Mouse (Mus musculus): ENCODE data around the gene 1700067K01Rik.

The 1700067K01Rik gene

GRCm38 (mm10) chr8:84001281-84002000 is at the start of gene 1700067K01Rik:
1700067K01Rik (plus strand) TSS chr8:84001502.
- no peak for DNase-seq (ENCODE audit: low spot score)

GRCm38 (mm10) chr8:83954749-83955105 is 46.6 kb upstream of the 1700067K01Rik start:
- no peak for DNase-seq (ENCODE audit: low spot score)

- DNase-seq (ENCODE audit: low spot score) = peak; percentile 97
Measured at GRCm38 (mm10) chr8:83955106-83955957, 46.0 kb upstream of the 1700067K01Rik start, which contains the start of the genes Gm10644 and Asf1b. Gm10644 (minus strand) TSS chr8:83955205. Asf1b (plus strand) TSS chr8:83955507.

GRCm38 (mm10) chr8:83955958-83956218 is 45.4 kb upstream of the 1700067K01Rik start:
- DNase-seq (ENCODE audit: low spot score) = no peak

- DNase-seq (ENCODE audit: low spot score) = no peak
Measured at GRCm38 (mm10) chr8:83956789-83957188, 44.5 kb upstream of the 1700067K01Rik start.

- DNase-seq (ENCODE audit: low spot score) = no peak
Measured at GRCm38 (mm10) chr8:83964015-83964765, 37.1 kb upstream of the 1700067K01Rik start.

- DNase-seq (ENCODE audit: low spot score) = no peak
Measured at GRCm38 (mm10) chr8:83967701-83968100, 33.6 kb upstream of the 1700067K01Rik start.

- no peak for DNase-seq (ENCODE audit: low spot score)
Measured at GRCm38 (mm10) chr8:83971121-83971520, 30.2 kb upstream of the 1700067K01Rik start.

GRCm38 (mm10) chr8:83971661-83972060 is 29.6 kb upstream of the 1700067K01Rik start:
- DNase-seq (ENCODE audit: low spot score) = no peak

- DNase-seq (ENCODE audit: low spot score) = peak; percentile 98
Measured at GRCm38 (mm10) chr8:83972150-83973120, 28.9 kb upstream of the 1700067K01Rik start, which contains the start of gene Prkaca. Prkaca (plus strand) TSS chr8:83972993.

GRCm38 (mm10) chr8:83973161-83974031 is 27.9 kb upstream of the 1700067K01Rik start:
- peak; percentile 25 for DNase-seq (ENCODE audit: low spot score)

GRCm38 (mm10) chr8:83974521-83974920 is 26.8 kb upstream of the 1700067K01Rik start:
- DNase-seq (ENCODE audit: low spot score) = no peak

GRCm38 (mm10) chr8:83976101-83976630 is 25.1 kb upstream of the 1700067K01Rik start:
- no peak for DNase-seq (ENCODE audit: low spot score)

- no peak for DNase-seq (ENCODE audit: low spot score)
Measured at GRCm38 (mm10) chr8:83976779-83977350, 24.4 kb upstream of the 1700067K01Rik start.

- DNase-seq (ENCODE audit: low spot score) = no peak
Measured at GRCm38 (mm10) chr8:83977646-83978045, 23.7 kb upstream of the 1700067K01Rik start.

GRCm38 (mm10) chr8:83978200-83978599 is 23.1 kb upstream of the 1700067K01Rik start:
- DNase-seq (ENCODE audit: low spot score) = no peak

- DNase-seq (ENCODE audit: low spot score) = no peak
Measured at GRCm38 (mm10) chr8:83980250-83980649, 21.1 kb upstream of the 1700067K01Rik start.

- DNase-seq (ENCODE audit: low spot score) = no peak
Measured at GRCm38 (mm10) chr8:83980845-83981244, 20.5 kb upstream of the 1700067K01Rik start.

GRCm38 (mm10) chr8:83981533-83981932 is 19.8 kb upstream of the 1700067K01Rik start:
- DNase-seq (ENCODE audit: low spot score) = no peak

GRCm38 (mm10) chr8:83982449-83982848 is 18.9 kb upstream of the 1700067K01Rik start:
- no peak for DNase-seq (ENCODE audit: low spot score)
